Mouse (Mus musculus) stomach, postnatal 0 days (tissue): ENCODE measurements around the gene Vamp8.

Experiments used
- CTCF ChIP-seq: IDR thresholded peaks from 2 replicates; pipeline ENCODE4 v1.5.1; 2016; ENCODE audit warnings: antibody characterized with exemption, low read depth, mild to moderate bottlenecking, moderate library complexity
- EP300 ChIP-seq: optimal IDR thresholded peaks from 2 replicates; pipeline ENCODE3; 2016; ENCODE audit warnings: antibody characterized with exemption

DNA sequence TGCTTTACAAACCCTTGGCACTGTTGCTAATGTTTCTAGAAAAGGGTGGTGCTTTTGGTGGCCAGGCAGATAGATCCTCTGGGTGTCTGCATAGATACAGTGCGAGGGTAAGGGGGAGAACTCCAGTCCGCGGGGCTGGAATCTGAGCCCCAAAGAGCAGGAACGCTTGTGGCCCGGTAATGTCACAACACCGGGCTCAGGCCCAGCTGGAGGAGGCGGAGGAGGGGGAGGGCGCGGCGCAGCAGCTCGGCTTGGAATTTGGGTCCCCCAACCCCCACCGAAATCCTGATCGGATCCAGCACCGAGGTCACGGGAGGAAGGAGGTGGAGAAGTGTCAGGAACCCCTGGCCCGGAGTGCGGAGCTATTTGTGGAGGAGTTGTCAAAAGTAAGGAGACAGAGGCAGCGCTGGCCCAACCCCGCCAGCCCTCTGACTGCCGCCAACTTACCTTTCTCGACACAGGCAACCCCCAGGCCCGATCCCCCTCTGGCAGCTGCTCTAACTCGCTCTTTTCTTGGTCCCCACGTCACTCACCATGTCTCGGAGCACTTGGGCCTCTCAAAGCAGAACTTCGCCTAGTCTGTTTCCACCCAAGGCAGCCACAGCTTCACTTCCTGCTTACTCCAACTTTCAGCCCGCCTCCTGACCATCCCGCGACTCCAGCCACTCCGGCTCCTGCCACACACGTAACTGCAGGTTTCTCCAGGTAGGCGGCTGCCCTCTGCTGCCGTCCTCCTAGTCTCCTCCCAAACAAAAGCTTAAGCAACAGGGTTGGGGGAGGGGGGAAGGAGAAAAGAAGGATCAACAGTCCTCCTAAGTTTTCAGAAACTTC lies at the start of gene Vamp8:
- TF ChIP-seq CTCF = peak; percentile 65
- no peak for TF ChIP-seq EP300
